Mouse (Mus musculus): ENCODE results near the gene Bcr. TPM values are rescaled to one million over a fixed set of nuclear protein-coding genes. Genes with fewer than 3 reads are reported as not detected.

Gene Bcr
- polyA plus RNA-seq, 1 experiment = 35.5 TPM

Other genes with a start within 250 kb of the Bcr start
- 10.8 and 14.1 TPM in 2 replicates for gene Gnaz, start 93.4 kb upstream of the Bcr start, polyA plus RNA-seq (2012; rRNA removed)
- not detected in 2 replicates for gene Rsph14, start 28.0 kb upstream of the Bcr start, polyA plus RNA-seq (2012; rRNA removed)
- gene Rab36, start 23.5 kb upstream of the Bcr start, polyA plus RNA-seq (2012; rRNA removed) = 8.2 and 11.2 TPM in 2 replicates
- gene Specc1l, start 151.5 kb downstream of the Bcr start, polyA plus RNA-seq (2012; rRNA removed) = 23.5 and 33.1 TPM in 2 replicates